Mouse (Mus musculus) erythroblast, embryonic 14.5 days (primary cell): ENCODE measurements around the gene Syce1. TPM values are rescaled to one million over a fixed set of nuclear protein-coding genes. Genes with fewer than 3 reads are reported as not detected.
"Not testable (repeated sequence)": the region's sequence is repeated elsewhere in the genome, so short reads cannot be mapped to it uniquely, and the experiment has no call there.

Experiments used
- H3K27me3 ChIP-seq: 2 replicates; pipeline ENCODE4 v1.6.1; 2012; ENCODE audit warnings: inconsistent platforms; ENCODE audit not compliant: control insufficient read depth
- H3K36me3 ChIP-seq: 2 replicates; pipeline ENCODE4 v1.6.1; 2012; ENCODE audit warnings: mild to moderate bottlenecking, inconsistent platforms; ENCODE audit not compliant: control insufficient read depth
- H3K4me1 ChIP-seq: 2 replicates; pipeline ENCODE4 v1.6.1; 2012; ENCODE audit warnings: inconsistent platforms; ENCODE audit not compliant: control insufficient read depth
- H3K4me3 ChIP-seq: replicated peaks from 2 replicates; pipeline ENCODE3; 2012; ENCODE audit warnings: moderate library complexity, mild to moderate bottlenecking, inconsistent platforms
- H3K9me3 ChIP-seq: 2 replicates; pipeline ENCODE4 v1.6.1; 2012; ENCODE audit warnings: low read length, inconsistent platforms, mixed read lengths; ENCODE audit not compliant: control insufficient read depth
- GATA1 ChIP-seq: IDR thresholded peaks from 2 replicates; pipeline ENCODE4 v1.6.1; 2012; ENCODE audit warnings: low read length, inconsistent platforms, mixed read lengths
- TAL1 ChIP-seq: IDR thresholded peaks from 3 replicates; pipeline ENCODE4 v1.6.1; 2012; ENCODE audit warnings: low read length, inconsistent platforms, mixed read lengths
- polyA plus RNA-seq: library from polyadenylated mRNA; stranded (reverse); fragments of >175 nt; gene quantifications from 2 replicates; pipeline ENCODE4 v1.2.3, GENCODE M21; 2012

The Syce1 gene
- polyA plus RNA-seq, 1 experiment = 0.05 TPM

GRCm38 (mm10) chr7:140793541-140793940 is 5.9 kb upstream of the Syce1 start:
- Histone ChIP-seq H3K36me3 (no peaks in the 10 kb centered on the region), H3K4me3 (no peak overlapping the region), H3K27me3 (no peaks in the 10 kb centered on the region), H3K9me3 (no peaks in the 10 kb centered on the region), H3K4me1 (no peaks in the 10 kb centered on the region)
- TF ChIP-seq TAL1 = no peak
- no peak for TF ChIP-seq GATA1

GRCm38 (mm10) chr7:140788053-140788435 is 392 bp upstream of the Syce1 start:
- H3K36me3 ChIP-seq = no peaks in the 10 kb centered on the region
- H3K4me3 ChIP-seq = no peak overlapping the region

GRCm38 (mm10) chr7:140780548-140780947 is 7.1 kb downstream of the Syce1 start:
- Histone ChIP-seq H3K27me3 (no peaks in the 10 kb centered on the region), H3K9me3 (no peaks in the 10 kb centered on the region), H3K36me3 (no peaks in the 10 kb centered on the region), H3K4me1 (no peaks in the 10 kb centered on the region), H3K4me3 (no peak overlapping the region)
- TF ChIP-seq TAL1 (no peak), GATA1 (no peak)

More at GRCm38 (mm10) chr7:140788053-140788435, 392 bp upstream of the Syce1 start:
- peaks cover 3% of the 10 kb centered on the region; the same call in 1 of the 2 replicates for H3K9me3 ChIP-seq
- no peaks in the 10 kb centered on the region for H3K4me1 ChIP-seq
- TF ChIP-seq GATA1 (no peak), TAL1 (no peak)
- H3K27me3 ChIP-seq = no peaks in the 10 kb centered on the region

GRCm38 (mm10) chr7:140765888-140766739 is 21.5 kb downstream of the Syce1 start:
- Histone ChIP-seq H3K27me3 (no peaks in the 10 kb centered on the region), H3K36me3 (no peaks in the 10 kb centered on the region), H3K9me3 (no peaks in the 10 kb centered on the region), H3K4me3 (no peak overlapping the region), H3K4me1 (no peaks in the 10 kb centered on the region)
- TF ChIP-seq GATA1 (no peak), TAL1 (no peak)

- not testable (repeated sequence) for H3K4me3 ChIP-seq, H3K4me1 ChIP-seq, H3K27me3 ChIP-seq, H3K9me3 ChIP-seq, H3K36me3 ChIP-seq
These were observed 22.3 kb downstream of the Syce1 start for GRCm38 (mm10) chr7:140765391-140765790.

- Histone ChIP-seq H3K9me3 (no peaks in the 10 kb centered on the region), H3K4me1 (no peaks in the 10 kb centered on the region), H3K36me3 (no peaks in the 10 kb centered on the region), H3K4me3 (no peak within 1 kb of the TSS), H3K27me3 (no peaks in the 10 kb centered on the region)
- TF ChIP-seq TAL1 (no peak), GATA1 (no peak)
These were observed 24.1 kb downstream of the Syce1 start, which contains the start of gene Cyp2e1 for GRCm38 (mm10) chr7:140763447-140764020. Cyp2e1 (plus strand) TSS chr7:140763739.

GRCm38 (mm10) chr7:140760647-140761046 is 27.0 kb downstream of the Syce1 start:
- no peaks in the 10 kb centered on the region for H3K36me3 ChIP-seq
- H3K4me3 ChIP-seq = no peak overlapping the region
- no peaks in the 10 kb centered on the region for H3K27me3 ChIP-seq
- no peak for TF ChIP-seq GATA1
- TF ChIP-seq TAL1 = no peak
- no peaks in the 10 kb centered on the region for H3K9me3 ChIP-seq
- no peaks in the 10 kb centered on the region for H3K4me1 ChIP-seq

- H3K27me3 ChIP-seq = no peaks in the 10 kb centered on the region
- no peak for TF ChIP-seq TAL1
- no peak overlapping the region for H3K4me3 ChIP-seq
- no peaks in the 10 kb centered on the region for H3K4me1 ChIP-seq
- H3K9me3 ChIP-seq = no peaks in the 10 kb centered on the region
- H3K36me3 ChIP-seq = no peaks in the 10 kb centered on the region
These were observed 31.3 kb downstream of the Syce1 start for GRCm38 (mm10) chr7:140756151-140756854.

GRCm38 (mm10) chr7:140754556-140754955 is 33.1 kb downstream of the Syce1 start:
- no peak for TF ChIP-seq TAL1
- no peak for TF ChIP-seq GATA1
- Histone ChIP-seq H3K4me1 (no peaks in the 10 kb centered on the region), H3K27me3 (no peaks in the 10 kb centered on the region), H3K4me3 (no peak overlapping the region), H3K36me3 (no peaks in the 10 kb centered on the region), H3K9me3 (no peaks in the 10 kb centered on the region)
